Mouse (Mus musculus) liver, embryonic 14.5 days (tissue): ENCODE results near the gene Rnase12. TPM values are rescaled to one million over a fixed set of nuclear protein-coding genes. Genes with fewer than 3 reads are reported as not detected.
A peak's percentile ranks its signal among the peaks of the same experiment; 100 is the strongest.
"Not testable (repeated sequence)": the region's sequence is repeated elsewhere in the genome, so short reads cannot be mapped to it uniquely, and the experiment has no call there.

ENCODE experiments used
- ATAC-seq: fragments of 200-750 bp; cut with Nextera tagmentation; 2 replicates; pipeline ENCODE4 v1.8.0; 2017; ENCODE audit warnings: moderate number of reproducible peaks, mild to moderate bottlenecking, moderate library complexity; ENCODE audit not compliant: insufficient read depth
- DNase-seq, 3 experiments: peaks; one replicate each; pipeline ENCODE4 v3.0.0-alpha.2; 2012 to 2013; ENCODE audit warnings: low read depth in 3 of 3, low spot score in 3 of 3
- H3K27ac ChIP-seq: fragments of 300-500 bp; sonication (generic); 2 replicates; pipeline ENCODE4 v1.5.1; 2014; ENCODE audit warnings: moderate library complexity, mild to moderate bottlenecking, control low read depth, inconsistent platforms
- H3K27me3 ChIP-seq: fragments of 300-500 bp; sonication (generic); 2 replicates; pipeline ENCODE4 v1.6.1; 2014; ENCODE audit warnings: mild to moderate bottlenecking, low read length, moderate library complexity; ENCODE audit not compliant: control insufficient read depth, insufficient read depth
- H3K36me3 ChIP-seq: fragments of 300-500 bp; sonication (generic); replicated peaks from 2 replicates; pipeline ENCODE4 v1.6.1; 2014; ENCODE audit warnings: low read depth; ENCODE audit not compliant: control insufficient read depth, insufficient read depth
- H3K4me1 ChIP-seq, 2 experiments: fragments of 200-500 bp in 1 of 2; fragments of 300-500 bp in 1 of 2; sonication (generic) in 1 of 2; replicated peaks; 2 replicates each; pipeline ENCODE4 v1.6.1; 2012 to 2014; ENCODE audit warnings: antibody characterized with exemption in 1 of 2, inconsistent platforms in 1 of 2, low read length in 1 of 2; ENCODE audit not compliant: control insufficient read depth in 2 of 2, insufficient read depth in 2 of 2
- H3K4me2 ChIP-seq: fragments of 300-500 bp; sonication (generic); 2 replicates; pipeline ENCODE4 v1.6.1; 2014; ENCODE audit warnings: low read depth, mild to moderate bottlenecking, control low read depth, moderate library complexity
- H3K4me3 ChIP-seq, 2 experiments: fragments of 200-500 bp in 1 of 2; fragments of 300-500 bp in 1 of 2; sonication (generic) in 1 of 2; 2 replicates each; pipeline ENCODE4 v1.5.1; 2012 to 2014; ENCODE audit warnings: low read depth in 2 of 2, low read length in 2 of 2, mild to moderate bottlenecking in 2 of 2, control low read depth in 1 of 2, inconsistent platforms in 1 of 2, moderate library complexity in 1 of 2; ENCODE audit not compliant: insufficient read depth in 1 of 2
- H3K9ac ChIP-seq: fragments of 300-500 bp; sonication (generic); replicated peaks from 2 replicates; pipeline ENCODE4 v1.6.1; 2014; ENCODE audit warnings: mild to moderate bottlenecking, control low read depth, moderate library complexity
- H3K9me3 ChIP-seq: fragments of 300-500 bp; sonication (generic); 2 replicates; pipeline ENCODE4 v1.6.1; 2016; ENCODE audit warnings: low read length, mixed read lengths; ENCODE audit not compliant: control insufficient read depth
- CTCF ChIP-seq: IDR thresholded peaks from 2 replicates; pipeline ENCODE4 v1.5.1; 2016; ENCODE audit warnings: antibody characterized with exemption, low read depth, control low read depth
- EP300 ChIP-seq: IDR thresholded peaks from 2 replicates; pipeline ENCODE4 v1.6.1; 2016; ENCODE audit warnings: antibody characterized with exemption, low read depth
- WGBS: fragments of 180-500 bp; shearing (Covaris S2); extraction: QIAGEN DNeasy Blood & Tissue Kit; methylation state at CpG from one replicate; pipeline ENCODE4 v1.1.7; 2014; ENCODE audit not compliant: insufficient replicate concordance; 5-methylcytosine and 5-hydroxymethylcytosine counted together
- polyA plus RNA-seq, 2 experiments: library from polyadenylated mRNA; depleted of rRNA in 1 of 2; stranded (reverse) in 1 of 2; unstranded in 1 of 2; fragments of >200 nt; fragmentation: Nextera tagmentation in 1 of 2; extraction: Ambion mirVana in 1 of 2; gene quantifications; 2 replicates each; pipeline versions ENCODE4 v1.2.1 to v1.2.3; 2012 to 2014

The Rnase12 gene
- polyA plus RNA-seq, 2 experiments, result 0.95 to 1.8 TPM

DNA sequence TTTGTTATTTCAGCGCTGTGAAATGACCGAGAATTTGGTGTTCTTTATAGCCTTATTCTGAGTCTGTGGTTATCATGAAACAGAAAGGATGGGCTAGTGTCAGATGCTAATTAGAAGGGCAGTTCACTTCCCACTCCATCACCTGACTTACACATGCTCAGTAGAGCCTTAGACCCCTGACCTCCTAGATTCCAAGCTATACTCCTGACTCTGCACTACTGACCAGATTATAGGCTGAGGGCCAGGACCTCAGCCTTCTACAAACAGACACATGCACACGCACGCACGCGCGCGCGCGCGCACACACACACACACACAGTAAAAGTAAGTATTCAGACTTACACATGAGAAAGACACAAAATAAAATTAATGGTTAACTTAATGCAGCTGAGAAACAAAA is 41.5 kb upstream of the Rnase12 start:
- Histone ChIP-seq H3K27ac (no peak overlapping the region), H3K36me3 (no peaks in the 10 kb centered on the region), H3K9me3 (no peaks in the 10 kb centered on the region), H3K4me3 (no peak overlapping the region), H3K4me1 (peaks cover 0 to 15% of the 10 kb centered on the region in 2 experiments; a peak in 2 of 4 replicates), H3K4me2 (no peak overlapping the region), H3K27me3 (no peaks in the 10 kb centered on the region), H3K9ac (no peak overlapping the region)
- TF ChIP-seq CTCF (no peak), EP300 (no peak)
- 85% methylated on average over 11 of the region's 11 CpGs for WGBS
- DNase-seq (no peak), ATAC-seq (no peak)

DNA sequence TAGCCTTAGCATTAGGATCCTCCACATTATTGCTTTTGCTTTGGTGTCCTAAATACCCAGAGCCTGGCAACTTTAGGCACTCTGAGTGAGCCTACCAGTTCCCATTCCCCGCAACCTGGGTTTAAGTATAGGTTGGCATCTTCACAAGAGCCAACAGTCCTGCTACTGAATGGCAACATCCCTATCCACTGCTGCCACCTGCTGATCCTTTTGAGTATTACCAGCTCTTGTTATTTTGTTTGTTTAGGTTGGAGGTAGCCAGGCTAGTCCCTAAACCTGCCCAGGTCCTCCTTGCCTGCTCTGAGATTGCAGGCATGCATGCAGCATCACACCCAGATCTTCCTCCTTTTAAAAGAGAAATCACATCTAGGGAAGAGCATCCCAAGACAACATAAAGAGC is 40.8 kb upstream of the Rnase12 start:
- peaks cover 0 to 16% of the 10 kb centered on the region in 2 experiments; a peak in 2 of 4 replicates for H3K4me1 ChIP-seq
- H3K4me2 ChIP-seq, H3K4me3 ChIP-seq, H3K27me3 ChIP-seq, H3K27ac ChIP-seq, H3K9me3 ChIP-seq, H3K36me3 ChIP-seq, H3K9ac ChIP-seq, DNase-seq: not testable (repeated sequence)
- ATAC-seq, result peak; percentile 24; the same call in 1 of the 2 replicates
- 24% methylated on average over 1 of the region's 1 CpGs for WGBS
- TF ChIP-seq CTCF, result peak; percentile 79

DNA sequence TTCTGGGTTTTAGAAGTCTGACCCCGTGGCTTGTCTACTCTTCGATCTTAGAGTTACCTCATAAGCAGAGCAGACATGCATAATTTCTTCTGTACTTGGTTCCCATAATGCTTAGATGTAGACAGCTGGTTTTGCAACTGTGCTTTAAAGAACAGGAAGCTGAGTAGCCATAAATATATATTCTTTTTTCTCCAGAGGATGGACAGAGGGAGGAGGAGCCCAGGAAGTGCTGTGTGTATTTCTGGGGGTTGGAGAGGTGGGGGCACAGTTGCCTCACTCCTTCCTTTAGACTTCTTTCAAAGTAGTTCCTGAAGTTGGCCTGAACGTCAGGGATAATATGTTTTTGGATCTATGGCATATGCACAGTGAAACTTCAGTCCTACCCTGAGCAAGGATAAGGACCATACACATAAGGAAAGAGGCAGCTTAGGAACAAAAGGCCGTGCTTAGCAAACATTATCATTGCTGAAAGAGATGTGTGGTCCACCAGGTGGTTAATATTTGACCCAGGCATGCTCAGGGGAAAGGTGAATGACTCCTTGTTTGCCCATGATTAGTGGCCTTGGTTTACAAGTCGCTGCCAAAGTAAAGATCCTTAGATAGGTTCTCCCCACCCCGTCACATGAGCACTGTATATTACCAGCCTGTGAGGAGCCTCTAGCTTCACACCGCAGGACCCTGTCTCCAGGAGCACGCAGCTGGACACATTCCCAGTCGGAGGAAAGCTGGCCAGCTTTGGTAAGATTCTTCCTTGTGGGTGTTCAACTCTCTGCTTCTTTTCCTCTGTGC is 38.5 kb upstream of the Rnase12 start:
- 42% methylated on average over 9 of the region's 9 CpGs for WGBS

DNA sequence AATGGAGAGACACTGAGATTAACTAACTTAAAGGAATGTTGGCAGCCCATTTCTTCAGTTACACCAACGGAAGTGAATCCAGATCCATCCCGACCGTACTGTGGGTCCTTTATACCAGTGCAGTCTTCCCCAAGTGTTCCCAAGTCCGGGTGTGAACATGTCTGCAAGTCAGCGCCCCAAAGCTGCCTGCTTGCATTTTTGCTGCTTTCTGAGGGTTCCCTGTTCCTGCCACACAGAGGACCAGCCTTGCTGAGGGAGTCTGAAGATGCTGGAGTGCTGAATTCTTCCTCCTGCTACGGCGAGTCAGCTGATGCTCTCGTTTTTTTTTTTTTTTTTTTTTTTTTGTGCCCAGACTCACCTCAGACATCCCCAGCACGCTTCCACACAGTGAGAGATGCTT is 37.5 kb upstream of the Rnase12 start:
- DNase-seq, result no peak
- 50% methylated on average over 9 of the region's 9 CpGs for WGBS
- H3K4me1 ChIP-seq, result peaks cover 7 to 26% of the 10 kb centered on the region in 2 experiments
- H3K36me3 ChIP-seq, result no peaks in the 10 kb centered on the region
- H3K9me3 ChIP-seq, result no peaks in the 10 kb centered on the region
- no peak for ATAC-seq
- H3K9ac ChIP-seq, result no peak overlapping the region
- H3K27ac ChIP-seq, result no peak overlapping the region
- no peak overlapping the region for H3K4me2 ChIP-seq
- H3K27me3 ChIP-seq, result no peaks in the 10 kb centered on the region
- no peak overlapping the region for H3K4me3 ChIP-seq
- TF ChIP-seq EP300, result no peak
- TF ChIP-seq CTCF, result no peak

More for the DNA sequence above, 38.5 kb upstream of the Rnase12 start:
- Histone ChIP-seq H3K4me3 (no peak overlapping the region), H3K27ac (no peak overlapping the region), H3K36me3 (no peaks in the 10 kb centered on the region), H3K4me2 (no peak overlapping the region; the same call in 1 of the 2 replicates), H3K4me1 (peaks cover 7 to 26% of the 10 kb centered on the region in 2 experiments), H3K9ac (no peak overlapping the region), H3K9me3 (no peaks in the 10 kb centered on the region), H3K27me3 (no peaks in the 10 kb centered on the region)
- DNase-seq (no peak), ATAC-seq (peak; percentile 34; the same call in 1 of the 2 replicates)
- no peak for TF ChIP-seq CTCF
- TF ChIP-seq EP300, result no peak

DNA sequence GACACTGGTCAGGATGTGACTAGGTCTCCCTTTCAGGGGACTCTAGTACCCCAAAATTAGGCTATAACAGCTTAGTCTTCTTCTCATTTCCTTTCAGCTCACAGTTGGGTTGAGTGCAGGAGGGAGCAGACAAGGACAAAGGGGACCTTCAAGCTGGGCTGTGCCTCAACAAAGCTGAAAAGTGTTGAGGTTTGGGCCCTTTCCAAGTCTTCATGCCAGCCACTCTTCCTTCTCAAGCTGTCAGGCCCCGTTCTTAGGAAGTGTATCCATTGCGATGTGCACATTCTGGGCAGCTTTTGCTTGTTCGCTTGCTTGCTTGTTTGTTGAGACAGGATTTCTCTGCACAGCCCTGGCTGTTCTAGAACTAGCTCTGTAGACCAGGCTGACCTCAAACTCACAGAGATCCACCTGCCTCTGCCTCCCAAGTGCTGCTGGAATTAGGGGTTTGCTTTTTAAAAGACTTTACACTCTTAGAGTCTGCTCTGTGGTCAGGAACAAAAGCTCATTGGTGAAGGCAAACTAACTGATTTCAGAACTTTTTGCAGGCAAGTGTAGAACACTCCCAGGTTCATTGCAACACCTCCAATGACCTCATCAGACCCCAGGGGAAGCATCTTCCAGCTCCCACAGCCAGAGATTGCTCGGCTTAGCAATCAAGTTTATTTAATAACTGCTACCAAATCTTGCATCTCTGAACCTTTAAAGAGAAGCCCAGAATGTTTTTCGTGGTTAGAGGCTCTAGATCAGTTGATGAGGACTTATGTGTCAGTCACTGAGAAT is 36.8 kb upstream of the Rnase12 start:
- no peak overlapping the region for H3K27ac ChIP-seq
- DNase-seq, result no peak
- no peaks in the 10 kb centered on the region for H3K27me3 ChIP-seq
- peaks cover 7 to 26% of the 10 kb centered on the region in 2 experiments for H3K4me1 ChIP-seq
- no peak overlapping the region for H3K9ac ChIP-seq
- H3K36me3 ChIP-seq, result no peaks in the 10 kb centered on the region
- no peak overlapping the region for H3K4me2 ChIP-seq
- WGBS, result 45% methylated on average over 5 of the region's 5 CpGs
- TF ChIP-seq EP300 (no peak), CTCF (no peak)
- H3K9me3 ChIP-seq, result no peaks in the 10 kb centered on the region
- no peak overlapping the region for H3K4me3 ChIP-seq
- no peak for ATAC-seq
